Mouse (Mus musculus) MEL (cell line): ENCODE measurements at regions not wholly inside any gene's neighbourhood (a gene's known extent, or its start where the extent isn't known, plus 50 kb on each side); places are given as distances from the start of the nearest gene placed in this dataset.

Source experiments
- DNase-seq: peaks from one replicate; pipeline ENCODE4 v3.0.0; 2011; ENCODE audit warnings: low read depth, low spot score
- H3K27ac ChIP-seq: 2 replicates; pipeline ENCODE4 v1.5.1; 2012; ENCODE audit warnings: low read depth, mild to moderate bottlenecking, control low read depth, low read length, moderate library complexity; ENCODE audit not compliant: control insufficient read depth
- H3K27me3 ChIP-seq, 2 experiments: fragments of 150-350 bp in 1 of 2; sonication (generic) in 1 of 2; 2 replicates each; pipeline ENCODE4 v1.6.1; 2012; ENCODE audit warnings: low read length in 2 of 2, mild to moderate bottlenecking in 2 of 2, improper control_type of control experiment in 1 of 2, moderate library complexity in 1 of 2; ENCODE audit not compliant: insufficient read depth in 2 of 2, control insufficient read depth in 1 of 2
- H3K36me3 ChIP-seq, 2 experiments: 2 replicates each; pipeline ENCODE4 v1.6.1; 2012 to 2014; ENCODE audit warnings: low read length in 2 of 2, improper control_type of control experiment in 1 of 2, inconsistent platforms in 1 of 2, mild to moderate bottlenecking in 1 of 2; ENCODE audit not compliant: insufficient read depth in 2 of 2, control insufficient read depth in 1 of 2
- H3K4me1 ChIP-seq, 2 experiments: fragments of 150-350 bp in 1 of 2; sonication (generic) in 1 of 2; 2 replicates each; pipeline ENCODE4 v1.6.1; 2012; ENCODE audit warnings: low read length in 2 of 2, improper control_type of control experiment in 1 of 2, mild to moderate bottlenecking in 1 of 2; ENCODE audit not compliant: insufficient read depth in 2 of 2, control insufficient read depth in 1 of 2
- H3K4me3 ChIP-seq, 2 experiments: fragments of 150-350 bp in 1 of 2; sonication (generic) in 1 of 2; 2 replicates each; pipeline ENCODE4 v1.5.1; 2012; ENCODE audit warnings: low read depth in 2 of 2, low read length in 2 of 2, mild to moderate bottlenecking in 2 of 2, moderate library complexity in 2 of 2, control low read depth in 1 of 2, improper control_type of control experiment in 1 of 2; ENCODE audit not compliant: control insufficient read depth in 1 of 2, insufficient read depth in 1 of 2
- H3K79me2 ChIP-seq: 2 replicates; pipeline ENCODE4 v1.6.1; 2012; ENCODE audit warnings: mild to moderate bottlenecking, low read length, moderate library complexity; ENCODE audit not compliant: control insufficient read depth, poor library complexity, insufficient read depth
- H3K9ac ChIP-seq: 2 replicates; pipeline ENCODE4 v1.6.1; 2012; ENCODE audit warnings: low read depth, mild to moderate bottlenecking, control low read depth, low read length, moderate library complexity; ENCODE audit not compliant: control insufficient read depth, poor library complexity, severe bottlenecking
- H3K9me3 ChIP-seq: fragments of 150-350 bp; sonication (generic); replicated peaks from 2 replicates; pipeline ENCODE4 v1.6.1; 2012; ENCODE audit warnings: mild to moderate bottlenecking, low read length, improper control_type of control experiment, moderate library complexity; ENCODE audit not compliant: insufficient read depth
- BHLHE40 ChIP-seq: IDR thresholded peaks from 2 replicates; pipeline ENCODE4 v1.6.1; 2012; ENCODE audit warnings: low read depth, mild to moderate bottlenecking, inconsistent platforms, low read length, improper control_type of control experiment, borderline replicate concordance
- CHD2 ChIP-seq: IDR thresholded peaks from 2 replicates; pipeline ENCODE4 v1.6.1; 2011; ENCODE audit warnings: low read length, improper control_type of control experiment
- CTCF ChIP-seq, 3 experiments: IDR thresholded peaks in 2 of 3; conservative IDR thresholded peaks in 1 of 3; 2 replicates each; pipeline ENCODE4 v1.5.1; 2011 to 2012; ENCODE audit warnings: low read length in 3 of 3, low read depth in 2 of 3, mild to moderate bottlenecking in 2 of 3, improper control_type of control experiment in 1 of 3, inconsistent platforms in 1 of 3, mixed read lengths in 1 of 3, moderate library complexity in 1 of 3; ENCODE audit not compliant: control insufficient read depth in 1 of 3, insufficient read depth in 1 of 3, poor library complexity in 1 of 3, severe bottlenecking in 1 of 3
- E2F4 ChIP-seq: IDR thresholded peaks from 2 replicates; pipeline ENCODE4 v1.6.1; 2011; ENCODE audit warnings: low read depth, low read length, improper control_type of control experiment, borderline replicate concordance
- ELF1 ChIP-seq: IDR thresholded peaks from 2 replicates; pipeline ENCODE4 v1.6.1; 2014; ENCODE audit warnings: low read depth, mild to moderate bottlenecking, inconsistent platforms, low read length, improper control_type of control experiment, moderate library complexity
- EP300 ChIP-seq, 2 experiments: IDR thresholded peaks; 2 replicates each; pipeline ENCODE4 v1.6.1; 2011; ENCODE audit warnings: improper control_type of control experiment in 2 of 2, low read length in 2 of 2, low read depth in 1 of 2, mild to moderate bottlenecking in 1 of 2
- GABPA ChIP-seq: IDR thresholded peaks from 2 replicates; pipeline ENCODE4 v1.6.1; 2012; ENCODE audit warnings: low read depth, mild to moderate bottlenecking, inconsistent platforms, low read length, improper control_type of control experiment, moderate library complexity
- GATA1 ChIP-seq: IDR thresholded peaks from 2 replicates; pipeline ENCODE4 v1.6.1; 2011; ENCODE audit warnings: low read depth, low read length, improper control_type of control experiment
- HCFC1 ChIP-seq: IDR thresholded peaks from 2 replicates; pipeline ENCODE4 v1.6.1; 2012; ENCODE audit warnings: low read depth, mild to moderate bottlenecking, inconsistent platforms, low read length, improper control_type of control experiment, moderate library complexity
- JUND ChIP-seq: IDR thresholded peaks from 2 replicates; pipeline ENCODE4 v1.6.1; 2011; ENCODE audit warnings: low read depth, mild to moderate bottlenecking, improper control_type of control experiment, low read length
- KAT2A ChIP-seq: conservative IDR thresholded peaks from 2 replicates; pipeline ENCODE4 v1.6.1; 2012; ENCODE audit warnings: low read depth, low read length, improper control_type of control experiment, inconsistent platforms
- MAZ ChIP-seq: IDR thresholded peaks from 2 replicates; pipeline ENCODE4 v1.6.1; 2012; ENCODE audit warnings: low read depth, mild to moderate bottlenecking, inconsistent platforms, low read length, improper control_type of control experiment
- MEF2A ChIP-seq: IDR thresholded peaks from 2 replicates; pipeline ENCODE4 v1.6.1; 2014; ENCODE audit warnings: low read depth, mild to moderate bottlenecking, inconsistent platforms, low read length, improper control_type of control experiment; ENCODE audit not compliant: poor library complexity, insufficient replicate concordance, severe bottlenecking; ENCODE audit errors: extremely low read depth
- MXI1 ChIP-seq: IDR thresholded peaks from 2 replicates; pipeline ENCODE4 v1.6.1; 2011; ENCODE audit warnings: mild to moderate bottlenecking, low read depth, low read length, improper control_type of control experiment
- NELFE ChIP-seq: IDR thresholded peaks from 2 replicates; pipeline ENCODE4 v1.6.1; 2011; ENCODE audit warnings: low read depth, low read length, improper control_type of control experiment
- NRF1 ChIP-seq: IDR thresholded peaks from 2 replicates; pipeline ENCODE4 v1.6.1; 2014; ENCODE audit warnings: low read depth, mild to moderate bottlenecking, inconsistent platforms, low read length, improper control_type of control experiment, moderate library complexity; ENCODE audit not compliant: poor library complexity, insufficient read depth, severe bottlenecking
- POLR2A ChIP-seq, 2 experiments: IDR thresholded peaks; 2 replicates each; pipeline ENCODE4 v1.6.1; 2011 to 2012; ENCODE audit warnings: low read length in 2 of 2, mild to moderate bottlenecking in 2 of 2, control low read depth in 1 of 2, improper control_type of control experiment in 1 of 2, low read depth in 1 of 2, moderate library complexity in 1 of 2; ENCODE audit not compliant: control insufficient read depth in 1 of 2, insufficient read depth in 1 of 2, poor library complexity in 1 of 2
- POLR2AphosphoS5 ChIP-seq: IDR thresholded peaks from 2 replicates; pipeline ENCODE4 v1.6.1; 2012; ENCODE audit warnings: low read depth, borderline replicate concordance, mild to moderate bottlenecking, inconsistent platforms, low read length, moderate library complexity, mixed read lengths
- RAD21 ChIP-seq: IDR thresholded peaks from 2 replicates; pipeline ENCODE4 v1.6.1; 2011; ENCODE audit warnings: mild to moderate bottlenecking, low read depth, low read length, improper control_type of control experiment
- RCOR1 ChIP-seq: IDR thresholded peaks from 2 replicates; pipeline ENCODE4 v1.6.1; 2012; ENCODE audit warnings: low read depth, mild to moderate bottlenecking, inconsistent platforms, low read length, improper control_type of control experiment
- SMC3 ChIP-seq: IDR thresholded peaks from 2 replicates; pipeline ENCODE4 v1.6.1; 2011; ENCODE audit warnings: low read depth, low read length, improper control_type of control experiment
- TBP ChIP-seq: IDR thresholded peaks from 2 replicates; pipeline ENCODE4 v1.8.0; 2011; ENCODE audit warnings: low read depth, low read length, improper control_type of control experiment
- TCF12 ChIP-seq: IDR thresholded peaks from 2 replicates; pipeline ENCODE4 v1.6.1; 2014; ENCODE audit warnings: low read depth, mild to moderate bottlenecking, inconsistent platforms, low read length, improper control_type of control experiment, moderate library complexity
- USF2 ChIP-seq, 2 experiments: IDR thresholded peaks; 2 replicates each; pipeline ENCODE4 v1.6.1; 2011 to 2012; ENCODE audit warnings: improper control_type of control experiment in 2 of 2, low read length in 2 of 2, borderline replicate concordance in 1 of 2, inconsistent platforms in 1 of 2, low read depth in 1 of 2, mild to moderate bottlenecking in 1 of 2; ENCODE audit not compliant: insufficient read depth in 1 of 2
- ZC3H11A ChIP-seq: IDR thresholded peaks from 2 replicates; pipeline ENCODE4 v1.6.1; 2012; ENCODE audit warnings: low read depth, mild to moderate bottlenecking, inconsistent platforms, low read length, improper control_type of control experiment
- ZKSCAN1 ChIP-seq: IDR thresholded peaks from 2 replicates; pipeline ENCODE4 v1.6.1; 2012; ENCODE audit warnings: low read depth, mild to moderate bottlenecking, inconsistent platforms, low read length, improper control_type of control experiment, moderate library complexity
- ZMIZ1 ChIP-seq: IDR thresholded peaks from 2 replicates; pipeline ENCODE4 v1.6.1; 2012; ENCODE audit warnings: low read depth, mild to moderate bottlenecking, inconsistent platforms, low read length, improper control_type of control experiment, moderate library complexity
- ZNF384 ChIP-seq: IDR thresholded peaks from 2 replicates; pipeline ENCODE4 v1.6.1; 2012; ENCODE audit warnings: low read depth, mild to moderate bottlenecking, inconsistent platforms, low read length, improper control_type of control experiment

DNA sequence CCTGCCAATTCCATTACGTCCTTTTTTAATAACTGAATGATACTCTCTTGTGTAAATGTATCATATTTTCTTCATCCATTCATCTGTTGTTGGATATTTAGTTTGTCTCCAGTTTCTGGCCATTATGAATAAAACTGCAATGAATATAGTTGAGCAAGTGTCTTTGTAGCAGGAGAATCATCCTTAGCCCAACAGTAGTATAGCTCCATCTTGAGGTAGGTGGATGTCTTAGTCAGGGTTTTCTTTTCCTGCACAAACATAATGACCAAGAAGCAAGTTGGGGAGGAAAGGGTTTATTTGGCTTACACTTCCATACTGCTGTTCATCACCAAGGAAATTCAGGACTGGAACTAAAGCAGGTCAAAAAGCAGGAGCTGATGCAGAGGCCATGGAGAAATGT is 299.2 kb downstream of the Arap2 start:
- Histone ChIP-seq H3K9ac (no peak overlapping the region), H3K9me3 (no peaks in the 10 kb centered on the region)
- DNase-seq: no peak

DNA sequence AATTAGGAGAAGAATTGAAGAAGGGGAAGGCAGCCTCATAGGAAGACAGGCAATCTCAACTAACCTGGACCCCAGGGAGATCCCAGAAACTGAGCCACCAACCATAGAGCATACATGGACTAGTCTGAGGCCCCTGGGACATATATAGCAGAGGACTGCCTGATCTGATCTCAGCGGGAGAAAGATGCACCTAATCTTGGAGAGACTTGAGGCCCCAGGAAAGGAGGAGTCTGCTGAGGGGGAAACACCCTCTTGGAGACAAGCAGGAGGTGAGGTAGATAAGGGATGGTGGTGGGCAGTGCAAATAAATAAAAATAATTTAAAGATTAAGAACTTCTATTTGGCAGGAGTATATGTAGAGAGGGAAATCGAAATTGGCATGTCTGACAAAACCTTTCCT is 303.4 kb downstream of the Arap2 start:
- no peak for DNase-seq
- no peaks in the 10 kb centered on the region for H3K79me2 ChIP-seq

More for the DNA sequence above, 299.2 kb downstream of the Arap2 start:
- Histone ChIP-seq H3K36me3 (no peaks in the 10 kb centered on the region), H3K27me3 (no peaks in the 10 kb centered on the region), H3K79me2 (no peaks in the 10 kb centered on the region), H3K27ac (no peak overlapping the region), H3K4me1 (no peaks in the 10 kb centered on the region), H3K4me3 (no peak overlapping the region)
- TF ChIP-seq CHD2: no peak
- no peak for TF ChIP-seq ELF1
- no peak for TF ChIP-seq MXI1
- no peak for TF ChIP-seq JUND
- TF ChIP-seq ZC3H11A: no peak
- TF ChIP-seq GATA1: no peak
- TF ChIP-seq TBP: no peak
- no peak for TF ChIP-seq POLR2A (IDR thresholded peaks at IDR 0.05; ENCODE audit: control insufficient read depth in 1 of 2, insufficient read depth in 1 of 2, low read depth in 1 of 2, low read length in 2 of 2, poor library complexity in 1 of 2)
- no peak for TF ChIP-seq NRF1
- TF ChIP-seq KAT2A: no peak
- TF ChIP-seq HCFC1: no peak
- TF ChIP-seq RAD21: no peak
- no peak for TF ChIP-seq ZNF384
- TF ChIP-seq ZMIZ1: no peak
- no peak for TF ChIP-seq E2F4
- TF ChIP-seq GABPA: no peak
- TF ChIP-seq ZKSCAN1: no peak
- TF ChIP-seq MEF2A: no peak
- TF ChIP-seq RCOR1: no peak

More for the DNA sequence above, 303.4 kb downstream of the Arap2 start:
- Histone ChIP-seq H3K4me1 (no peaks in the 10 kb centered on the region), H3K4me3 (no peak overlapping the region), H3K9ac (no peak overlapping the region), H3K9me3 (no peaks in the 10 kb centered on the region), H3K36me3 (no peaks in the 10 kb centered on the region), H3K27me3 (no peaks in the 10 kb centered on the region), H3K27ac (no peak overlapping the region)
- TF ChIP-seq GATA1: no peak
- TF ChIP-seq CTCF (IDR thresholded peaks at IDR 0.05 in 2 of 3, conservative IDR thresholded peaks at IDR 0.05 in 1 of 3; ENCODE audit: control insufficient read depth in 1 of 3, insufficient read depth in 1 of 3, low read depth in 2 of 3, low read length in 3 of 3, poor library complexity in 1 of 3, severe bottlenecking in 1 of 3): no peak
- TF ChIP-seq USF2 (IDR thresholded peaks at IDR 0.05; ENCODE audit: borderline replicate concordance in 1 of 2, insufficient read depth in 1 of 2, low read depth in 1 of 2, low read length in 2 of 2): no peak
- TF ChIP-seq POLR2AphosphoS5: no peak
- TF ChIP-seq ZMIZ1: no peak
- TF ChIP-seq EP300 (IDR thresholded peaks at IDR 0.05; ENCODE audit: low read depth in 1 of 2, low read length in 2 of 2): no peak
- TF ChIP-seq MAZ: no peak
- no peak for TF ChIP-seq ZC3H11A
- no peak for TF ChIP-seq SMC3
- no peak for TF ChIP-seq NELFE
- TF ChIP-seq BHLHE40: no peak
- TF ChIP-seq HCFC1: no peak
- no peak for TF ChIP-seq TCF12
